In the genomic region with DNA sequence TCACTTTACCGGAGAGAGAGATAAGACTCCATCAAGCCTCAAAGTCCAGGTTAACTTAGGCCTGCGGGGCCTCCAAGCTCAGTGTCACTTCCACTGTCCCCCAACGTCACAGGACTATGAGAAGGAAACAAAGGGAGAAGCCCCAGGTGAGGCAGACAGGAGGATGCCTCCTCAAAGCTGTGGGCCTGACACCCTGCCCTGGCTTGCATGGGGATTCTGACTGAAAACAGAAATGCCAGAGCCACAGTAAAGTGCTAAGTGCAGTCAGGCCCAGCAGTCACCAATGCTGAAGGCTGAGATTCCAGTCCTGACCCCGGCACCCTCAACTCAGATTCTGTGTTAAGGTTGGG, we compare ENCODE assay signal across 9 mouse cellular contexts. TPM values are rescaled to one million over a fixed set of nuclear protein-coding genes. Genes with fewer than 3 reads are reported as not detected.
DNase-seq lines count a peak whose midpoint lies in the region; ATAC-seq and TF ChIP-seq lines count a peak whose summit lies in the region.
"Had no signal": no experiment of that assay in that cellular context is flagged by ENCODE, and none has a peak within 500 bp of the region (broad histone marks: within the 10 kb centered on the region; RNA-seq: fewer than 3 reads in every experiment).

No protein-coding gene starts in this region.

- H3K4me1 ChIP-seq in lung, embryonic 14.5 days (ENCODE audit: insufficient read depth) = peaks cover 40% of the 10 kb centered on the region
- H3K4me1 ChIP-seq in embryonic facial prominence, embryonic 10.5 days = peaks cover 79% of the 10 kb centered on the region
- peaks cover 83% of the 10 kb centered on the region for H3K4me1 ChIP-seq in liver, embryonic 15.5 days (replicated peaks)

- intact Hi-C loops in gastrocnemius, adult 2 months (cut with DNase I) = no loop called here
- intact Hi-C loops in gastrocnemius, postnatal 36 days (cut with DNase I) = no loop called here
- intact Hi-C loops in left cerebral cortex, postnatal 25 days (cut with DNase I) = no loop called here

- no peak for DNase-seq in gastrocnemius, adult 2 months
- no peak for DNase-seq in gastrocnemius, postnatal 36 days
- no peak for DNase-seq in lung, embryonic 14.5 days
- DNase-seq in lung, postnatal 14 days = no peak
- DNase-seq in embryonic facial prominence, embryonic 10.5 days (ENCODE audit: low spot score) = no peak
- DNase-seq in embryo, embryonic 10 days (ENCODE audit: low spot score) = no peak
- no peak for DNase-seq in left cerebral cortex, postnatal 25 days (ENCODE audit: low spot score in 2 of 2)

- H3K27me3 ChIP-seq in lung, embryonic 14.5 days (ENCODE audit: insufficient read depth, low read length) = no peaks in the 10 kb centered on the region
- H3K27me3 ChIP-seq in embryonic facial prominence, embryonic 10.5 days (replicated peaks; ENCODE audit: low read depth, poor library complexity, severe bottlenecking) = no peaks in the 10 kb centered on the region
- no peaks in the 10 kb centered on the region for H3K27me3 ChIP-seq in liver, embryonic 15.5 days

- no peaks in the 10 kb centered on the region for H3K9me3 ChIP-seq in lung, embryonic 14.5 days (ENCODE audit: low read depth, low read length)
- no peaks in the 10 kb centered on the region for H3K9me3 ChIP-seq in embryonic facial prominence, embryonic 10.5 days
- H3K9me3 ChIP-seq in liver, embryonic 15.5 days (replicated peaks) = no peaks in the 10 kb centered on the region

- peaks cover 29% of the 10 kb centered on the region for H3K36me3 ChIP-seq in lung, embryonic 14.5 days (ENCODE audit: insufficient read depth)
- peaks cover 29% of the 10 kb centered on the region for H3K36me3 ChIP-seq in embryonic facial prominence, embryonic 10.5 days (replicated peaks)
- H3K36me3 ChIP-seq in liver, embryonic 15.5 days (replicated peaks) = peaks cover 31% of the 10 kb centered on the region

- peak overlapping the region; percentile 51 for H3K4me3 ChIP-seq in gastrocnemius, adult 2 months
- no peak overlapping the region for H3K4me3 ChIP-seq in lung, embryonic 14.5 days (ENCODE audit: low read depth, low read length)
- no peak overlapping the region; the same call in 1 of the 2 replicates for H3K4me3 ChIP-seq in embryonic facial prominence, embryonic 10.5 days
- no peak overlapping the region for H3K4me3 ChIP-seq in liver, embryonic 15.5 days (replicated peaks)

- 0 out of 2 replicates have a peak overlapping the region, but pooled peaks have one; percentile 12 for H3K4me2 ChIP-seq in lung, embryonic 14.5 days
- peak overlapping the region; percentile 30 for H3K4me2 ChIP-seq in liver, embryonic 15.5 days

- WGBS in lung, embryonic 14.5 days = 35% methylated on average over 4 of the region's 4 CpGs
- WGBS in embryonic facial prominence, embryonic 10.5 days = 80% methylated on average over 4 of the region's 4 CpGs
- 37% methylated on average over 4 of the region's 4 CpGs for WGBS in liver, embryonic 15.5 days (ENCODE audit: insufficient replicate concordance)

- TF ChIP-seq CTCF in gastrocnemius, adult 2 months (IDR thresholded peaks at IDR 0.05) = no peak
- TF ChIP-seq CTCF in lung, embryonic 14.5 days (IDR thresholded peaks at IDR 0.05; ENCODE audit: low read depth) = no peak

- peak overlapping the region; percentile 38 for H3K9ac ChIP-seq in lung, embryonic 14.5 days
- H3K9ac ChIP-seq in liver, embryonic 15.5 days = no peak overlapping the region

- no peak for ATAC-seq in lung, embryonic 14.5 days (ENCODE audit: insufficient read depth)
- ATAC-seq in liver, embryonic 15.5 days (ENCODE audit: insufficient read depth) = no peak

- H3K27ac ChIP-seq in gastrocnemius, adult 2 months = peak overlapping the region; percentile 91
- peak overlapping the region; percentile 79 for H3K27ac ChIP-seq in lung, embryonic 14.5 days (ENCODE audit: low read depth)
- peak overlapping the region; percentile 73 for H3K27ac ChIP-seq in embryonic facial prominence, embryonic 10.5 days (replicated peaks)
- no peak overlapping the region; the same call in none of the 2 replicates for H3K27ac ChIP-seq in liver, embryonic 15.5 days (replicated peaks)

RNA-seq across cellular contexts. Expression of gene Myh9, which starts 25.4 kb away (rescaled TPM):
- total RNA-seq in gastrocnemius, adult 2 months (2021) = 10 to 100 TPM; 37.4 to 57.4 TPM
- total RNA-seq in gastrocnemius, postnatal 36 days (2021) = 10 to 100 TPM; 48.4 to 49.1 TPM
- polyA plus RNA-seq in lung, embryonic 14.5 days (2014; fragmentation: Nextera tagmentation; extraction: Ambion mirVana) = 86.6 and 87.5 TPM in 2 replicates
- polyA plus RNA-seq in embryonic facial prominence, embryonic 10.5 days (2016; fragmentation: Nextera tagmentation; extraction: Ambion mirVana) = 45.7 and 46.9 TPM in 2 replicates
- 19.5 and 20.3 TPM in 2 replicates for polyA plus RNA-seq in liver, embryonic 15.5 days (2015; fragmentation: Nextera tagmentation; extraction: Ambion mirVana)
- 10 to 100 TPM; 69.9 to 75.5 TPM for total RNA-seq in left cerebral cortex, postnatal 25 days (2021)

RNA-seq across cellular contexts. Expression of gene Apol8, which starts 59.8 kb away (rescaled TPM):
- total RNA-seq in gastrocnemius, adult 2 months (2021) = under 1 TPM; 0.08 to 0.31 TPM
- under 1 TPM in 1 of 2 experiments, not detected in 1; 0.47 TPM for total RNA-seq in gastrocnemius, postnatal 36 days (2021)
- polyA plus RNA-seq in lung, embryonic 14.5 days (2014; fragmentation: Nextera tagmentation; extraction: Ambion mirVana) = not detected in 2 replicates
- 0.14 and 0.32 TPM in 2 replicates for polyA plus RNA-seq in embryonic facial prominence, embryonic 10.5 days (2016; fragmentation: Nextera tagmentation; extraction: Ambion mirVana)
- 27.0 and 28.5 TPM in 2 replicates for polyA plus RNA-seq in liver, embryonic 15.5 days (2015; fragmentation: Nextera tagmentation; extraction: Ambion mirVana)
- total RNA-seq in left cerebral cortex, postnatal 25 days (2021) = 1 to 10 TPM; 2.2 to 3.3 TPM
- total RNA-seq: adrenal gland, postnatal 36 days had no signal
